Mouse (Mus musculus) granulocyte monocyte progenitor cell, adult 5-6 weeks (primary cell): ENCODE data around the gene Krtap1-3. TPM values are rescaled to one million over a fixed set of nuclear protein-coding genes. Genes with fewer than 3 reads are reported as not detected.
"Not testable (repeated sequence)": the region's sequence is repeated elsewhere in the genome, so short reads cannot be mapped to it uniquely, and the experiment has no call there.

Experiments
- ATAC-seq: replicated peaks from 2 replicates; pipeline ENCODE4 v1.8.0; 2016; ENCODE audit warnings: mild to moderate bottlenecking, moderate TSS enrichment, inconsistent platforms; ENCODE audit not compliant: poor library complexity, severe bottlenecking
- total RNA-seq, 2 experiments: library from RNA; stranded (forward) in 1 of 2; stranded (reverse) in 1 of 2; fragments of 200-712, 200-1000 nt in 1 of 2; fragments of >200 nt in 1 of 2; fragmentation: Nextera tagmentation in 1 of 2; gene quantifications; 2 replicates each; pipeline ENCODE4 v1.2.3; 2014 to 2017

The Krtap1-3 gene
- not detected in 2 replicates for total RNA-seq (2014; fragmentation: Nextera tagmentation)
- total RNA-seq (2017) = not detected in 2 replicates

DNA sequence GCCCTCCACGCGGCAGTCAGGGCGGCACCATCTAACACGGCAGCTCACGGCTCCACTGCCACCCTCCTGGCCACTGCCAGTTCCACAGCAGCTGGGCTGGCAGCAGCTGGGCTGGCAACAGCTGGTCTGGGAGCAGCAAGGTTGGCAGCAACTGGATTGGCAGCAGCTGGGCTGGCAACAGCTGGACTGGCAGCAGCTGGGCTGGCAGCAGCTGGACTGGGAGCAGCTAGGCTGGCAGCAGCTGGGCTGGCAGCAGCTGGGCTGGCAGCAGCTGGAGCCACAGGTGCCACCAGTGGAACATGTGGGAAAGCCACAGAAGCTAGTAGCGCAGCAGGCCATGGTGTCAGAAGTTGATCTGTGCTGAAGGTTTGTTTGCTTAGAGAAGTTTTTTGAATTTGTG is at the start of gene Krtap1-3:
Gene Krtap1-3 (minus strand): TSS at position 359 of the 400 bp plus-strand sequence.
- no peak for ATAC-seq

DNA sequence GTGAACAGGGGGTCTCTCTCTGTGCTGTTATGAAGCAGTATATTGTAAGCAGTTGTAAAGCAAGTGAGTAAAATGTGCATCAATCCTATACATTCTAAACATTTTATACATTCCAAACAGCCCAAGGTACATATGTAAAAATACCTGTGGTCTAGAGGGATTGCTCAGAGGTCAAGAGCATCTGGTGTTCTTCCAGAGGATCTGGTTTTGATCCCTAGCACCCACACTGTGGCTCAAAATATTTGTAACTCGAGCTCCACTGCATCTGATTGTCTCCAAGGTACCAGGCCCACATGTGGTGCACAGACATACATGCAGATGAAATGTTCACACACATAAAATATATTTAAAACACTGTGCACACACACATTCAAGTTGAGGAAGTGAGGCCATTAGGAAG is 49.8 kb upstream of the Krtap1-3 start:
- no peak for ATAC-seq

DNA sequence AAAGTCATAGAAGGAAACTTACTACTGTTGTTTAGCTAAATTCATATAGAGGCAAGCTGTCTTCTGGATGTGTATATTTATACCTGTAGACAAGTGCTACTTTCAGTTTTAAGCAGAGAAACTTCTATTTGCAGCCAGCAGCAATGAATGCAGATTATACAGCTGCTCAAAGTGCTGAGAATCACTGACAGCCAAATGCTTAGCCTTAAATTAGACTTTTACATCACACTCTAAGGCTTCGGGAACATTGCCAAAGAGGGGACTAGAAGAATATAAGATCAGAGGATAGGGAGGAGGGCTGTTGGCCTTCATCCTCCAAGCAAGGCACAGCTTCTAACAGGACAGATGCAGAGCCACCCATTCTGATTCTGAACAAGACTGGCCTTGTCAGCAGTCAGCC is 45.9 kb upstream of the Krtap1-3 start:
- no peak for ATAC-seq

DNA sequence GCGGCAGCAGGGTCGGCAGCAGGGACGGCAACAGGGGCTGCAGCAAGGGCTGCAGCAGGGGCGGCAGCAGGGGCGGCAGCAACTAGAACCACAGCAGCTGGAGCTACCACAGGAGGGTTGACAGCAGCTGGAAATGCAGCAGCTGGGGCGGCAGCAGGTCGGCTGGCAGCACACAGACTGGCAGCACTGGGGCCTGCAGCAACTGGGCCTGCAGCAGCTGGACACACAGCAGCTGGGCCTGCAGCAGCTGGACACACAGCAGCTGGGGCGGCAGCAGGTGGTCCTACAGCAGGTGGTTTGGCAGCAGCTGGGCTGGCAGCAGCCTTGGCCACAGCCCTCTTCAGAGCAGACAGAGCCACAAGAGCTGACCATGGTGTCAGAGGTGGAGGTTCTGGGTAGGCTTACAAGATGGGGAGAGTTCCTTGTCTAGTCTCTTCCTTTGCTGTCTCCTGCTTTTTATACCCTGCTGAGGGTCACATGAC is 43.6 kb upstream of the Krtap1-3 start, which contains the start of gene Krtap4-2:
Gene Krtap4-2 (minus strand): TSS at position 432 of the 482 bp plus-strand sequence.
- ATAC-seq = no peak

DNA sequence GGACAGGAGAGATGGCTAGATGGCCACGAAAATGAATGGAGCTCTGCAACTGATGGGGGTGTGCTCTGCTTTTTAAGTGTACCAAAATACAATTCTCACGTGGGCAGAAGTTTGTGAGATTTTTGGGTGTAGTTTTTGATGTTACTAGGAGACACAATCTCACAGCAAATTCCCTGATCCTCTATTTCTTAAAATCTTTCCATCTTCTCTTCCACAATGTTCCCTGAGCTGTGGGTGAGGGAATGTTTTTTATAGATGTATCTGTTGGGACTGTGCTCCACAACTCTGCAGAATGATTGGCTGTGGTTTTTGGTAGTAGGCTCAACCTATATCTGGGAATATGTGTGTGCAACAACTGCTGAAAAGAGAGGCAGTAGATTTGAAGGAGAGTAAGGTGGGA is 42.2 kb upstream of the Krtap1-3 start:
- no peak for ATAC-seq

DNA sequence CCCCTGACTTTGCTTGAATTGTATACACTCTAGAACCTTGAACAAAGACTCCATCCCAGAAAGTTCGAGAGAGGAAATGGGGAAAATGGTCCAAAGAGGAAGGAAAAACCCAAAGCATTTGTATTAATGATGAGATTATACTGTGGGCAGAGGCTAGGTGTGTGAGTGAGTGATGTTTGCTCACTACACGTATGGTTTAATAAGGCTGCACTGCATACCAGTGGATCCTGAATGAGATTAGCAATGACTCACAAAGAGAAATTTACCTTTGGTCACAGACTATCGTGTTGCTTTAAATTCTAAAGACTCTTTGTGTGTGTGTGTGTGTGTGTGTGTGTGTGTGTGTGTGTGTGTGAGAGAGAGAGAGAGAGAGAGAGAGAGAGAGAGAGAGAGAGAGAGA is 39.8 kb upstream of the Krtap1-3 start:
- ATAC-seq = no peak

DNA sequence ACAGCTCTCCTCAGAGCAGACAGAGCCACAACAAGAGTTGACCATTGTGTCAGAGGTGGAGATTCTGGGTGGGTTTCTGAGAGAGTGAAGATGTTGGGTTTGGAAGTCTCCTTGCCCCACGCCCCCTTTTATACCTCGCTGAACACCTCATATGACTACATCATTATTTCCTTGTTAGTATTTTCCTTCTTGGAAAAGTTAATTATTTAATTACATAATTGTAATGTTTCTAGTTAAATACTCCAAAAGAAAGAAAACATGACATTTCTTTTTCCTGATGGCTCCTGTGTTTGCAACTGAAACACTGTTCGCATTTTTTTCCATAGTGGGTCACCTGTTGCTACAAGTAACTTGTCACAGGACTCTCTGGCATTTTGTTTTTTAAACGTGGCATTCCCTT is 37.0 kb upstream of the Krtap1-3 start, which contains the start of gene Krtap4-1:
Gene Krtap4-1 (minus strand): TSS at position 101 of the 400 bp plus-strand sequence.
- ATAC-seq = no peak

DNA sequence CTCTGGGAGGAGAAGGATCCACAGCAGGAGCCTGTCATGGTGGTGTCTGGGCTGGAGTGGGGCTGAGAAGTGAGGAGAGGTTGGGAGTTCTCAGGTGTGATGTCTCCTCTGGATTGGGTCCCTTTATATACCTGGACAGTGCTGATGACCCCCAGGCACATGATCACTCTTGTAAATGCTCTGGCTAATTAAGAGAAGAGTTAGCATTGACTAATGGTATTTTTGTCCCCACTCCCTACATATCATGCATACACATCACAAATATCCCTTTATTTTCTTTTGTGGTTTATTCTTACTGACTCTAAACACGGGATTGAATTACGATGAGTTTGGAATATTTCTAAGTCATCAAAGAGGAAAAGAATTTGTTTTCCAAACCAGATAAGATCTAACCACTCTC is 29.2 kb upstream of the Krtap1-3 start, which contains the start of gene Gm11562:
Gene Gm11562 (minus strand): TSS at position 101 of the 400 bp plus-strand sequence.
- no peak for ATAC-seq

DNA sequence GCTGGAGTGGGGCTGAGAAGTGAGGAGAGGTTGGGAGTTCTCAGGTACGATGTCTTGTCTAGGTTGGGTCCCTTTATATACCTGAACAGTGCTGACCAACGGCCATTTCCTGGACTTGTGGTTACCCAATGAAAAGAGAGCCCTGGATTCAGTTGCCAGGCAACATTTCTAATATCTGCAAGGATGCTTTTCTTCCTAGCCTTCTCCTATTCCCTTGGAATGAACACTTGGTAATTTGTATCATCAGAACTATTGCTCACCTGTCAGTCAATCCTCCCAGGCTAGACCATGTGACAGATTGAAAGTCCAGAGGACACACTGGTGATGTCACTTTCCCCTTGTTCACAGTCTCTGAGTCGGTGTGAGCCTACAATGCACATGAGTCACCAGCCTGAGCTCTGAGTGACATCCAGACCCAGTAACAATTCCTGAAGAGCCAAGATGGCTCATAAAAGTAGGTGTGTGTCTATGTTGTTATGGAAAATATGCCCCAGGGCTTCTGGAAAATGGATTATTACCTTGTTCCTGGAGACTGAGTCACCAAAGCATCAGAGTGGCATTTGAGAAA is 23.7 kb upstream of the Krtap1-3 start, which contains the start of gene Krtap2-4:
Gene Krtap2-4 (minus strand): TSS at position 51 of the 568 bp plus-strand sequence.
- ATAC-seq = no peak

DNA sequence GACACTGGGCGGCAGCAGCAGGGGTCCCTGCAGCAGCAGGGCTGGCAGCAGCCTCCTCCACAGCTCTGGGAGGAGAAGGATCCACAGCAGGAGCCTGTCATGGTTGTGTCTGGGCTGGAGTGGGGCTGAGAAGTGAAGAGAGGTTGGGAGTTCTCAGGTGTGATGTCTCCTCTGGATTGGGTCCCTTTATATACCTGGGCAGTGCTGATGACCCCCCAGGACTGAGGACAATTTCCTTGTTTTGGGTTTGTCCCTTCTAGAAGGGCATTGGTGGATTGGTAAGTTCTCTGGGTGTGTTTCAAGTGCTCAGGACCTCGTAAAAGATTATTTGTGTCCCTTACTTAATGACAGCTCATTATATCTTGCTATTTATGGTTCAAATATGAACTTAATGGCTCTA is 18.9 kb upstream of the Krtap1-3 start, which contains the start of gene Gm11937:
Gene Gm11937 (minus strand): TSS at position 101 of the 400 bp plus-strand sequence.
- ATAC-seq = not testable (repeated sequence)

DNA sequence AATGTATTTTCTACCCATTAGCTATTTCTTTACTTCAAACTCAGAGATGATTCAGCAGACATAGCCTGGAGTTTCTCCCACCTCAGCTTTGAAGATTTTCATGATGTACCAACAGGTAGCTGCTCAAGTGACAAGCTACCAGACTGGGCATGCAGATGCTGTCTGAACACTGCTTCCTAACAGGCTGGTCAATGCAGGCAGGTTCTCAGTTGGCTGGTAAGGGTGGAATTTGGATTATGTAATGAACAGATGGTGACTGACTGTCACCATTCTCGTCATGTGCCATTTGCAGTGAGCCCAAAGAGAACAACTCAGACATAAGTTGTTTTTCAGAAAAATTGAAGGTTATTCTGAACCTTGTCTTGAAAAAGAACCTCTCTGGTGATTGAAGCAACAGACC is 18.0 kb upstream of the Krtap1-3 start:
- ATAC-seq = no peak

DNA sequence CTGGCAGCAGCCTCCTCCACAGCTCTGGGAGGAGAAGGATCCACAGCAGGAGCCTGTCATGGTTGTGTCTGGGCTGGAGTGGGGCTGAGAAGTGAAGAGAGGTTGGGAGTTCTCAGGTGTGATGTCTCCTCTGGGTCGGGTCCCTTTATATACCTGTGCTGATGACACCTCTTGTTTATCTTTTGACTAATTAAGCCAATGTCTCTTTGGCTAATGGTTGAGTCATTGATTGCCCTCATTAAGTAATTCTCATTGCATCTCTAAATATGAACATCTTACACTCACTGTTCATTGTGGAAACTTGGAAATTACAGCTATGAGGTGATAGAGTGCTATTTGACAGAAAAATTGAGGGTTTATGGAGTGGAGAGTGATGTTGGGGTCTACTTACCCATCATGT is 12.1 kb upstream of the Krtap1-3 start, which contains the start of gene Gm11938:
Gene Gm11938 (minus strand): TSS at position 101 of the 400 bp plus-strand sequence.
- ATAC-seq = not testable (repeated sequence)

DNA sequence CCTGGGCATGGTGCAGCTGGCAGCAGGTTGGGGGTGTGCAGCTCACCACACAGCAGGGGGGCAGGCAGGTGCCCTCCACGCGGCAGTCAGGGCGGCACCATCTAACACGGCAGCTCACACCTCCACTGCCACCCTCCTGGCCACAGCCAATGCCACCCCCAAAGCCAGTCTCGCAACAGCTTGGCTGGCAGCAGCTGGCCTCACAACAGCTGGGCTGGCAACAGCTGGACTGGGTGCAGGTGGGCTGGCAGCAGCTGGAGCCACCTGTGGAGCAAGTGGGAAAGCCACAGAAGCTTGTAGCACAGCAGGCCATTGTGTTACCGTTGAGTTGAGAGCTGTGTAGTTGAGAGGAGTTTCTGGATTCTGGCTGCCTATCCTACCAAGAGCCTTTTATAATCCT is 6.6 kb upstream of the Krtap1-3 start, which contains the start of gene Krtap9-3:
Gene Krtap9-3 (minus strand): TSS at position 364 of the 400 bp plus-strand sequence.
- ATAC-seq = not testable (repeated sequence)

DNA sequence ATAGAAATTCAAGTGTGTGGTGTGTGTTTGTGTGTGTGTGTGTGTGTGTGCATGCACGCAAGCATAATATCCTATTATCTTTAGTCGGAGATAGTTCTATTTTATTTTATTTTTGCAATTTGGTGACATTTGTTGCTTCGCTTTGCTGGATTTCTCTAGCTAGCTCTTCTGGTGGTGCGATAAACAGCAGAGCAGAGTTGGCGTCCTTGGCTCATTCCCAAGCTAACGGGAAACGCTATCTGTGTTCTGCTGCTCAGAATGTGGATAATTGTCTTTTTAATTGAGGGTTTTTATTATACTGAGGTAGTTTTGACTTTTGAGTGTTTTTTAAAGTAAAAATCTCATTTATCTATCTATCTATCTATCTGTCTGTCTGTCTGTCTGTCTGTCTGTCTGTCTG is 6.0 kb downstream of the Krtap1-3 start:
- no peak for ATAC-seq

DNA sequence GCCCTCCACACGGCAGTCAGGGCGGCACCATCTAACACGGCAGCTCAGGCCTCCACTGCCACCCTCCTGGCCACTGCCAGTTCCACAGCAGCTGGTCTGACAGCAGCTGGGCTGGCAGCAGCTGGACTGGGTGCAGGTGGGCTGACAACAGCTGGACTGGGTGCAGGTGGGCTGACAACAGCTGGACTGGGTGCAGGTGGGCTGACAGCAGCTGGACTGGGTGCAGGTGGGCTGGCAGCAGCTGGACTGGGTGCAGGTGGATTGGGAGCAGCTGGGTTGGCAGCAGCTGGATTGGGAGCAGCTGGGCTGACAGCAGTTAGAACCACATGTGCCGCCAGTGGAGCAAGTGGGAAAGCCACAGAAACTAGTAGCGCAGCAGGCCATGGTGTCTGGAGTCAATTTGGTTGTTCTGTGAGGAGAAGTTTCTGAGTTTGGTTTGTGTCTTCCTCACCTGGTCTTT is 7.9 kb downstream of the Krtap1-3 start, which contains the start of gene Krtap1-4:
Gene Krtap1-4 (minus strand): TSS at position 410 of the 460 bp plus-strand sequence.
- ATAC-seq = no peak

DNA sequence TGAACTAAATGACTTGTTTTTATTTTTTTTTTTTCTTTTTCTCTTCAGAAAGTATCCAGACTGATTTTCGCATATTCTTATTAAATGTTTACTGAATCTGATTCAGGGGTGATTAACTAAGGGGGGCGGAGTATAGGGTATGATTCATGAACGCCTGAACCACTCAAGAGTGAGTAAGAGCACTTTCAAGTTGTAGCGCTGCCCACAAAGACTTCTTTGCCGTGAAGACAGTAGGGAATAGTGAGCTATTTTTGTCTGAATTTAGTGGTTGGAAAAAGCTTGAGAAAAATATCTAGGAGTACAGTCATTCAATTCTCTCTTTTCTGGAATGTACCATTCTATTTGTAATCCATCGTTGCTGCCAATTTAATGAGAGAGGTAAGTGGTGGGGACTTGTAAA is 9.6 kb downstream of the Krtap1-3 start:
- no peak for ATAC-seq

DNA sequence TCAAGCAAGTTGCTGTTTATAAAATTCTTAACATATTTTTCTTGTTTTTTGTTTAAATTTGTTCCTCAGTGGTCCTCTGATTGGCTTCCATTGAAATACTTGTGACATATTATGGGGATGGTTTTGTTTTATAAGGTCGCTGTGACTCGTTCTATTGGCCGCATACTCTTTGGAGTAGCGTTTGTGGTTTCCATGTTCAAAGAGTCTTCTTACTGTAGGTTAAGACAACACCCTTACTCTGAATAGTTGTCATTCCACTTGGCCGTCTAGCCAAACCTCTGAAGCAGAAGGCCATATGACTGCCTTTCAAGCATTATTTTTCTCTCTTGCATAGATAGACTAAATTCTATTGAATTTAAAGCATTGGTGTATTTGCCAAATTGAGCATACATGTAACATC is 10.1 kb downstream of the Krtap1-3 start:
- no peak for ATAC-seq

DNA sequence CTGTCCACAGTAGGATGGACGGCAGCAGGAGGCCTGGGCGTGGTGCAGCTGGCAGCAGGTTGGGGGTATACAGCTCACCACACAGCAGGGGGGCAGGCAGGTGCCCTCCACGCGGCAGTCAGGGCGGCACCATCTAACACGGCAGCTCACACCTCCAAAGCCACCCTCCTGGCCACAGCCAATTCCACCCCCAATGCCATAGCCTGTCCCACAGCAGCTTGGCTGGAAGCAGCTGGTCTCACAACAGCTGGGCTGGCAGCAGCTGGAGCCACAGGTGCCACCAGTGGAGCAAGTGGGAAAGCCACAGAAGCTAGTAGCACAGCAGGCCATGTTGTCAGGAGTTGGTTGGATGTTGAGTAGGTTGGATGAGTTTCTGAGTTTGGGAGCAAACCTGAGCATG is 10.5 kb downstream of the Krtap1-3 start, which contains the start of gene Krtap1-5:
Gene Krtap1-5 (minus strand): TSS at position 381 of the 400 bp plus-strand sequence.
- ATAC-seq = no peak

DNA sequence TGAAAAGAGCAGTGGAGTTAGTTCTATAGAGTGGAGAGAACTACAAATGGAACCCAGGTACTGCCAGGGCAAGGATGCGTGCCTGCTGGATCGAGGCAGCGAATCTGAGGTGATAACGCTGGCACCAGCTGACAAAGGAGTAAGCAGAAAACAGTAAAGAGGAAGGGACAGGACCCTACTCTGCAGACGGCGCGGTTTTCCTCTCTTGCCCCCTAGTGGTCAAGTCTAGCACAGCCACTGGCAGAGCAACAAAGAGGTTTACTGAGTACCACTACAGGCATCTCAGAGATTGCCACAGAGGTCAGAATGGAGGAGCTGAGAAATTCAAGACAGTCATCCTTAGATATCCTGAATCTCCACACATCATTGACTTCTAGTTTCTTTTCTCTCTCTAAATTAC is 17.0 kb downstream of the Krtap1-3 start:
- peak; percentile 79 for ATAC-seq

DNA sequence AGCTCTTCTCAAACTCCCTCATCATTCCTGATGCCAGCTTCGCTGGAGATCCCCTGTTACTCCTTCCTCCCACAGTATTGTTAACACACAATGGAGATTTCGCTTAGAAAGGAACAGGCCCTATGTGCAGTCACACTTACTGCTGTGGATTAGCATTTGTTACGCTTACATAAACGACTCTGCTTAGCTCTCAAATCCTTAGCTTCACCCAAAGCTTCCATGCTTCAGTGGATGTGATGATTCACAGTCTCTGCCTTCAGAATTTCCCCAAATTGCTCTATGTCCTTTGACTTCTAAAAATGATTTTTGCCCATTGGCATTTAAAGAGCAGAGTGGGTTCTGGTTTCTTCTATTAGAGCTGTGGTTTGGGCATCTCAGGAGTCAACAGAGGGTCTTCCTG is 18.0 kb downstream of the Krtap1-3 start:
- no peak for ATAC-seq

DNA sequence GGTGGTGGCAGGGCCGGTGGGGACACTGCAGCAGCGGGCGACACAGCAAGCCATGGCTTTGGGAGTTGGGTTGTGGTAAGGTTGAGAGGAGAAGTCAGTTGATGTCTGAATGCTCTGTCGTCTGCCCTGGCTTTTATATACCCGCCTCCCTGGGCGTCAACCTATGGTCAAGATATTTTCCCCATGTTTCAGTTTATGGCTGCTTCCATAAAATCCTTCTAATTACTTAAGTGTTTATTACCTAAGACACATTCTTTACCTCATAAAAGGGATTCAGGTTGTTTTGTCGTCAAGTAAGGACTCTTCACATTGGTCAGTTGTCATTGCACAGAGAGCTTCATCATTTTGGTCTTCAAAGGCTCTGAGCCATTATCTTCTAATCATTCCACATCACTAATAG is 24.6 kb downstream of the Krtap1-3 start, which contains the start of gene Krtap3-1:
Gene Krtap3-1 (minus strand): TSS at position 101 of the 400 bp plus-strand sequence.
- ATAC-seq = no peak
